Mouse (Mus musculus): ENCODE measurements around the gene Prcp.
A peak's percentile ranks its signal among the peaks of the same experiment; 100 is the strongest.

Prcp gene

GRCm38 (mm10) chr7:92874116-92874675, at the start of gene Prcp, which contains the start of gene Ddias:
TSS of gene Prcp (plus strand) at chr7:92874470.
TSS of gene Ddias (minus strand) at chr7:92874247.
- peak; percentile 97 for DNase-seq

DNA sequence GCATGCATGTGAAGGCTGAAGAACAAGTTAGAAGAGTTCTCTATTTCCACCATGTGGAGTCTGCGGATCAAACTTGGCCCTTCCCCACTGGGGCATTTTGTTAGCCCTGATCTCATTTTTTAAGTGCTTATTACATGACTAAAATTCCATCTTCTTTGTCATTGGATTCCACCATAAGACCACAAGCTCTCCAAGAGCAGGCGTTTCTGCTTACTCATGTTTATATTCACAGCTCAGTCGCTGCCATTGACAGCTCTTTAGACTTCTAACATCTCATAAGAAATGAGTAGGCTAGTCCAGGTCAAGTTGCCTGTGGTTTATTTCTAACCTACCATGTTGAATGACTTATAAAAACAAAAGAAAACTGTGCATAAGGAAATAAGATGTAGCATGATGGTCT, 48.0 kb upstream of the Prcp start:
- DNase-seq = no peak

- DNase-seq = no peak
Observed at GRCm38 (mm10) chr7:92827981-92828380, 46.3 kb upstream of the Prcp start.

GRCm38 (mm10) chr7:92832395-92832794, 41.9 kb upstream of the Prcp start:
- no peak for DNase-seq

DNA sequence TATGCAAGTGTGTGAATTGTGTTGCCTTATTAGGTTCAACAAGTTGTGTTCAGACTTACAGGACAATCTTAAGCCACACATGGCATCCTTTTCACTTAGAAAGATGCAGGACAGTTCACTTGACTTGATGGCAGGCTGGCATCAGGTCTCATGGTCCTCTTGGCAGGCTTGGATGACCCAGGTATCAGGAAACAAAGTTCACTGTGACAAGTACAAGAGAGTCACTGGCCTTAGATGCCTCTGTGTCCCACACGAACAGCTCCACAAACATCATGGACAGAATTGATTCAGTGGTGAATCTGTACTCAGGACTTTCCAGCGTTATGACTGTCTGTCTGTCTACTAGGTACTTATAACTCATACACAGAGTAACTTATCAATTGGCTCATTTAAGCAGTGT, 39.9 kb upstream of the Prcp start:
- DNase-seq = no peak

GRCm38 (mm10) chr7:92836447-92836846, 37.8 kb upstream of the Prcp start:
- no peak for DNase-seq

- DNase-seq = no peak
Observed at GRCm38 (mm10) chr7:92837226-92837625, 37.0 kb upstream of the Prcp start.

- no peak for DNase-seq
Observed at GRCm38 (mm10) chr7:92837907-92838306, 36.4 kb upstream of the Prcp start.

DNA sequence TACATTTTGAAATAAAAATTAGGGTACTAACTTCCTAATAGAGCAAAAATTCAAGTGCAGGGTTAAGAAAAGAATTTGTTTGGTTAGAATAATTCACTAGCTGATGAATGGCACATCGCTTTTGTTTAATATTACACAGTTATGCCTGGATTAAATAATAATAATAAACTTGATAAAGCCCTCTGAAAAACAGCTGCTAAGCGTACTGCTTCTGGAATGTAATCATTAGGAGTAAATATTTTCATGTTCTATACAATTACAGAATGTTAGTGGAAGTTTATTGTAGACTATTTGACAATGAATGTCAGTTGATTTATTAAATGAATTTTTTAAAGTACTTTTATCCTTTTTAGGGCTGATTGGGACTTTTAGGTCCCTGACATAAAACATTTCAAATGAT, 32.0 kb upstream of the Prcp start:
- DNase-seq = no peak

- no peak for DNase-seq
Observed at GRCm38 (mm10) chr7:92848246-92848645, 26.0 kb upstream of the Prcp start.

GRCm38 (mm10) chr7:92866526-92866925, 7.7 kb upstream of the Prcp start:
- no peak for DNase-seq

- no peak for DNase-seq
Observed at GRCm38 (mm10) chr7:92870161-92870560, 4.1 kb upstream of the Prcp start.

GRCm38 (mm10) chr7:92871596-92871995, 2.7 kb upstream of the Prcp start:
- no peak for DNase-seq

- DNase-seq = peak; percentile 87
Observed at GRCm38 (mm10) chr7:92874761-92875408, 615 bp downstream of the Prcp start.

GRCm38 (mm10) chr7:92876066-92876465, 1.8 kb downstream of the Prcp start:
- DNase-seq = no peak

DNA sequence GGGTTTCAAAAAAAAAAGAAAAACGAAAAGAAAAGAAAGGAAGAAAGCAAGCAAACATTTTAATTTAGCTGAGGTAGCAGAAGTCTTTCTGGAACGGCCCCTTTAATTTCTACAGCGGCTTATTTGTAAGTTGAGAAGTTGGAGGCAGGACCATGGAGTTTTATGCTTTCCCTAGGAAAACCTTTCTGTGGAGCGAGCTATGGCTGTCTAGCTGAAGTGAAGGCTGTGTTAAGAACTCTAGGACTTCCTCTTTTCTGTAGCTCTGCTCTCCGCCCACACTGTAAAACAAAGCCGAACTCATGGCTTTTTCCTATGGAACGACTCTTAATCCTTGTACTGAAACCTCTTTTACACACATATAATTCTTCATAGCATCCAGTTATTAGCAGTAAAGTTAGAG, 2.3 kb downstream of the Prcp start:
- no peak for DNase-seq

GRCm38 (mm10) chr7:92878575-92879285, 4.5 kb downstream of the Prcp start:
- DNase-seq = no peak

DNA sequence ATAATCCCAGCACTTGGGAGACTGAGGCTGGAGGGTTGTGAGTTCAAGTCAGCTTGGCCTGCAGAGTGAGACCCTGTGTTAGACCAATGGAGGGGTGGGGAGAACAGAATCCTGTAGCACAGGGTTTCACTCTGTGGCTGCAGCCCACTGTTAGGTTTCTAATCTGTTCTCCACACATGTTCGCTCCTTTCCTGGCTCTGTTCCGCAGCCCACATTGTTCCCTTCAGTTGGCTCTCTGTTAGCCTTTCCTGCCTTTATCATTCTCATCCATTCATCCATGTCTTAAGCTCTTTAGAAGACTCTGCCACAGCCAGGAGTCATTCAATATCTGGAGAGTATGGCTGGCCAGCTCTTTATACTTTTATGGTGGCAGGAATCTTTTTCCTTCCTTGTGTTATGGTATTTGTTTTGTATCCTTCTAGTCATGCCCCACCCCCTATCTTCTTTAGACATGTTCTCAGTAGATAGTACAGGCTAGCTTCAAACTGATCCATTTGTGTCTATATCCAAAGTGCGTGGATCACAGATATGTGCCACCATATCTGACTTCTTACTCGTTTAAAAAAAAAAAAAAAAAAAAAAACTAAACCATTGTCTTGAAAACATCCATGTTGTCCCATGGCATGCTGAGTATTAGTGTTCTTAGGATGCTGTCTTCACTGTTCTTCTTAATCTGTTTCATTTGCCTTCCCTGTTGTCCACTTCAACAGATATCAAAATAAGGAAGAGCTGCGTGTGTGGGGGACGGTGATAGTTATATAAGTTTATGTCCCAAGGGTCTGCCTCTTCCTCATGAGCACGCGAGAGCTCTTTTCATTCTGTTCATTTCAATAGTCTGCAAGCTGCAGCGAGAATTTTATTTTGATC, 9.8 kb downstream of the Prcp start:
- DNase-seq = no peak

DNA sequence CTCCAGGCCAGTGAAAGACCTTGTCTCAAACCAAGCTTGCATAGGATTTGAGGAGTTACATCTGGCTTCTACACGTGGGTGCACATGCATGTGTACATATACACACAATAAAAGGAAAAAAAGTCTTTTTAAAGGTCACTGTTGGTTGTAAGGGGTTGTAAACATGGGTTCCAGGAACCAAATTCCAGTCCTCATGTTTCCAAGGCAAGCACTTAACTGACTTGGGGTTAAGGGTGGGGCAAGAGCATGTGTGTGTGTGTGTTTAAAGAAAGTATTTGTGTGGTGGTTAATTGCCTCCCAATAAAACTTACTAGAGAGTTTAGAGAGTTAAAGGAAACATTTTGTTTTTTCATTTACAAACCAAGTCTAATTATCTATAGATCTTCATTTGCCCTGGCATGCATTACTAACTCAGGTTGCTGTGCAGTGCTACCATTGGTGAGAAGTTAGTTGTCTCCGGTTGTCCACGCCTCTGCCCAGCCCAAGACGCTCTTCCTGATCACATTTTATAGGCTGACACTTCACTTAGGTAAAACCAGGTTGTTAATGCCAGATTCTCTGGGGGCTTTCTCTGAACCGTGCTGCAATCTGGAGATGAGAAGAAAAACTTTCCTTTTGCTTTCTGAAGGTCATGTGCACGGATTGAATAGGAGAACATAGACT, 10.9 kb downstream of the Prcp start:
- DNase-seq = no peak

DNA sequence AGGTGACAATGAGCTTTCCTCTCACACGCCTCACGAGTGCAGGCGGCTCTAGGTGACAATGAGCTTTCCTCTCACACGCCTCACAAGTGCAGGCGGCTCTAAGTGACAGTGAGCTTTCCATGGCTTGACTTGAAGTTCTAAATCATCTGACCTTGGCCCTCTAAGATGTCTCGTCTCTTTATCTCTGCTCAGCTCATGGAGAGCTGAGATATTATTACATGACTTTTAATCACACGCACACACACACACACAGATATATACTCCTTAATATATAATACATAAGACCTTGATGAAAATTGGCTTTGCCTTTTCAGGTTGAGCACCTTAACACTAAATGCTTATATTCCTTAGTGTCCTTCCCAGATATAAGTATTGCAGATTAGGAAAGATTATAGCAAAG, 12.5 kb downstream of the Prcp start:
- DNase-seq = no peak

- DNase-seq = no peak
Observed at GRCm38 (mm10) chr7:92887230-92887629, 13.0 kb downstream of the Prcp start.

DNA sequence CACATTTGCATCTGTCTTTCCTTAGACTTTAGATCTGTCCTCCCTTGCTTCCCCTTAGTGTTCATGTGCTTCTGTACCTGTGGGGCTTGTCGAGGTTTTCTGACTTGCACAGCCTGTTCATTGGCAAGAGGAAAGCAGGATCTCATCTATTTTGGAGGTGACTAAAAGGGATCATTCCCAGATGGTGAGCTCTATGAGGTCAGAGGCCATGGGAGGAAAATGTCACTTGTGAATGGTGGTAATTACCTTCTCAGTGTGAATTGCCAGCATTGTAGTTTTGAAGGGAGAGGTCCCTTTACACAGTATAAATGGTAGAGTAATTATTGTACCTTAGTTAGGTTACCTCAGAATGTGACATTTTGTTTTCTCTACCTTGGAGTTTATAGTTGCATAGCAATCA, 15.9 kb downstream of the Prcp start:
- DNase-seq = no peak
